8 mouse cellular contexts compared by ENCODE assay signal in the genomic region with DNA sequence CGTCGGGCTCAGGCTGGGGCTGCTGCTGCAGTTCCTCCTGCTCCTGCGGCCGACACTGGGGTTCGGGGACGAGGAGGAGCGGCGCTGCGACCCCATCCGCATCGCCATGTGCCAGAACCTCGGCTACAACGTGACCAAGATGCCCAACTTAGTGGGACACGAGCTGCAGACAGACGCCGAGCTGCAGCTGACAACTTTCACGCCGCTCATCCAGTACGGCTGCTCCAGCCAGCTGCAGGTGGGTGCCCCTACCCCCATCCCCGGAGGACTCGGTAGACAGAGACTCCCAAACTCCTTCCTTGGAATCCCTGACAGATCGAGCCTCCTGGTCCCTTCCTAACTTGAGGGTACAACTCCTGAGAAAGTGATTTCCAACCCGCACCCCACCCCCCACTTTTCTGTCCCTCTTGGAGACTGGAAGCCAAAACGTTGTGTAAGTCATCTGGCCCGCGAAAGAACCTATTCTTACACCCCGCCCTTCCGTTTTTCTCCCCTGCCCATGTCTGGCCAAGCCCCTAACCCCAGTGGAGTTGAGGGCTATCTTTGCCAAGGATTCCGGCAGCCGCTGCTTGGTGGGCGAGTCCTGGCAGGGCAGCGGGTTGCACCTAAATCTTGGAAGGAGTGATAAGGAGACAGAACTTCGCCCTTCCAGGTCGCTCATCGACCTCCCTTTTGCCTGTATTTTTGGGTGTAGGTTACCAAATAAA. TPM values are rescaled to one million over a fixed set of nuclear protein-coding genes. Genes with fewer than 3 reads are reported as not detected.
DNase-seq lines count a peak whose midpoint lies in the region; ATAC-seq lines count a peak whose summit lies in the region.

No protein-coding gene starts in this region.

- H3K9ac ChIP-seq in forebrain, embryonic 11.5 days (ENCODE audit: low read length) = peak overlapping the region; percentile 80
- peak overlapping the region; percentile 90 for H3K9ac ChIP-seq in limb, embryonic 12.5 days (replicated peaks)

- H3K4me2 ChIP-seq in forebrain, embryonic 11.5 days (ENCODE audit: low read depth, low read length, severe bottlenecking) = peak overlapping the region; percentile 99
- peak overlapping the region; percentile 93 for H3K4me2 ChIP-seq in limb, embryonic 12.5 days

- H3K27me3 ChIP-seq in forebrain, embryonic 11.5 days (ENCODE audit: control insufficient read depth, insufficient read depth, low read length) = peaks cover 2% of the 10 kb centered on the region
- peaks cover 4% of the 10 kb centered on the region; the same call in 1 of the 2 replicates for H3K27me3 ChIP-seq in limb, embryonic 12.5 days
- H3K27me3 ChIP-seq in midbrain, embryonic 10.5 days (ENCODE audit: low read depth, poor library complexity, severe bottlenecking) = peaks cover 61% of the 10 kb centered on the region

- peaks cover 15% of the 10 kb centered on the region; the same call in 1 of the 2 replicates for H3K4me1 ChIP-seq in forebrain, embryonic 11.5 days (replicated peaks; ENCODE audit: control insufficient read depth, insufficient read depth, low read length)
- peaks cover 44% of the 10 kb centered on the region for H3K4me1 ChIP-seq in limb, embryonic 12.5 days (replicated peaks)
- peaks cover 37% of the 10 kb centered on the region for H3K4me1 ChIP-seq in midbrain, embryonic 10.5 days

- no peak for ATAC-seq in cerebellum, adult (ENCODE audit: insufficient number of reproducible peaks, low FRiP score, low TSS enrichment)
- ATAC-seq in forebrain, embryonic 11.5 days (replicated peaks; ENCODE audit: low FRiP score) = no peak
- ATAC-seq in limb, embryonic 12.5 days (ENCODE audit: insufficient number of reproducible peaks, insufficient read depth, low FRiP score, low TSS enrichment, low read depth) = no peak

- intact Hi-C loops in heart, postnatal 14 days (cut with DNase I) = loop anchor here (5.0 kb wide), 1 partner anchor 68 kb away; no protein-coding TSS in a partner anchor

- H3K36me3 ChIP-seq in forebrain, embryonic 11.5 days (ENCODE audit: control insufficient read depth, insufficient read depth, low read length) = no peaks in the 10 kb centered on the region
- H3K36me3 ChIP-seq in limb, embryonic 12.5 days = peaks cover 20% of the 10 kb centered on the region
- peaks cover 15% of the 10 kb centered on the region for H3K36me3 ChIP-seq in midbrain, embryonic 10.5 days

- H3K4me3 ChIP-seq in forebrain, embryonic 11.5 days (ENCODE audit: low read depth, low read length) = peak overlapping the region; percentile 68
- H3K4me3 ChIP-seq in limb, embryonic 12.5 days (replicated peaks) = peak overlapping the region; percentile 87
- peak overlapping the region; percentile 80 for H3K4me3 ChIP-seq in midbrain, embryonic 10.5 days

- under 1% methylated on average over 35 of the region's 35 CpGs for WGBS in forebrain, embryonic 11.5 days
- under 1% methylated on average over 32 of the region's 35 CpGs for WGBS in limb, embryonic 12.5 days
- under 1% methylated on average over 35 of the region's 35 CpGs for WGBS in midbrain, embryonic 10.5 days

- H3K9me3 ChIP-seq in forebrain, embryonic 11.5 days (ENCODE audit: control insufficient read depth, low read length) = no peaks in the 10 kb centered on the region
- H3K9me3 ChIP-seq in limb, embryonic 12.5 days = no peaks in the 10 kb centered on the region
- no peaks in the 10 kb centered on the region for H3K9me3 ChIP-seq in midbrain, embryonic 10.5 days (replicated peaks)

- no peak overlapping the region; the same call in 1 of the 2 replicates for H3K27ac ChIP-seq in forebrain, embryonic 11.5 days (ENCODE audit: low read depth, low read length)
- peak overlapping the region; percentile 86 for H3K27ac ChIP-seq in limb, embryonic 12.5 days
- peak overlapping the region; percentile 90 for H3K27ac ChIP-seq in midbrain, embryonic 10.5 days (replicated peaks)

- peak; percentile 52 for DNase-seq in cerebellum, adult 9-10 months
- DNase-seq in WW6 (ENCODE audit: low read depth, low spot score) = peak; percentile 9
- DNase-seq in forebrain, embryonic 11.5 days (ENCODE audit: low spot score) = peak; percentile 65
- DNase-seq in heart, postnatal 14 days = peak; percentile 64 to 67
- DNase-seq in midbrain, embryonic 10.5 days (ENCODE audit: low spot score) = no peak
- no peak for DNase-seq in c-Kit-positive CD71-positive TER-119-positive erythroid progenitor cells, embryonic 14.5 days (ENCODE audit: low spot score)

RNA-seq across cellular contexts. Expression of a gene that starts 0.7 kb away (rescaled TPM):
- polyA plus RNA-seq in forebrain, embryonic 11.5 days (2014; fragmentation: Nextera tagmentation; extraction: Ambion mirVana) = 4.1 and 5.0 TPM in 2 replicates
- total RNA-seq in heart, postnatal 14 days (2021) = 10 to 100 TPM; 51.5 to 53.5 TPM
- polyA plus RNA-seq in limb, embryonic 12.5 days (2016; fragmentation: Nextera tagmentation; extraction: Ambion mirVana) = 13.2 and 14.8 TPM in 2 replicates
- polyA plus RNA-seq in midbrain, embryonic 10.5 days (2016; fragmentation: Nextera tagmentation; extraction: Ambion mirVana) = 2.6 and 3.2 TPM in 2 replicates

RNA-seq across cellular contexts. Expression of a gene that starts 0.9 kb away (rescaled TPM):
- polyA plus RNA-seq in forebrain, embryonic 11.5 days (2014; fragmentation: Nextera tagmentation; extraction: Ambion mirVana) = 13.9 and 16.2 TPM in 2 replicates
- total RNA-seq in heart, postnatal 14 days (2021) = 10 to 100 TPM; 49.4 to 51.3 TPM
- polyA plus RNA-seq in limb, embryonic 12.5 days (2016; fragmentation: Nextera tagmentation; extraction: Ambion mirVana) = 20.6 and 25.0 TPM in 2 replicates
- polyA plus RNA-seq in midbrain, embryonic 10.5 days (2016; fragmentation: Nextera tagmentation; extraction: Ambion mirVana) = 14.4 and 16.3 TPM in 2 replicates

Comparison
In these comparisons a context has a peak if more than half of its experiments do, and no peak if none do; other contexts are left out.
1. DNase-seq: peak in cerebellum, adult 9-10 months (single experiment), WW6 (single experiment), forebrain, embryonic 11.5 days (single experiment) and heart, postnatal 14 days (2 of 2); none in midbrain, embryonic 10.5 days (single experiment) and c-Kit-positive CD71-positive TER-119-positive erythroid progenitor cells, embryonic 14.5 days (single experiment).
2. Peak in every context shown above with its lines, with median percentiles within 50 percentile points of each other: H3K4me3 ChIP-seq.